Mouse (Mus musculus) spleen, adult 2 months (tissue): ENCODE data around the gene Ndufa12. TPM values are rescaled to one million over a fixed set of nuclear protein-coding genes. Genes with fewer than 3 reads are reported as not detected.

Experiments used
- DNase-seq, 2 experiments: peaks; one replicate each; pipeline versions ENCODE4 v3.0.0 to v3.0.0-alpha.2; 2012 to 2021; ENCODE audit warnings: low spot score in 2 of 2, low read depth in 1 of 2
- H3K27ac ChIP-seq: fragments of 200-500 bp; 2 replicates; pipeline ENCODE4 v1.5.1; 2012; ENCODE audit warnings: low read length, inconsistent platforms; ENCODE audit not compliant: insufficient read depth
- H3K27me3 ChIP-seq: fragments of 200-500 bp; 2 replicates; pipeline ENCODE4 v1.6.1; 2012; ENCODE audit warnings: mild to moderate bottlenecking, moderate library complexity, low read length, inconsistent platforms; ENCODE audit not compliant: control insufficient read depth, insufficient read depth
- H3K36me3 ChIP-seq: fragments of 200-500 bp; 2 replicates; pipeline ENCODE4 v1.6.1; 2012; ENCODE audit warnings: mild to moderate bottlenecking, low read length, inconsistent platforms; ENCODE audit not compliant: control insufficient read depth, insufficient read depth
- H3K4me1 ChIP-seq: fragments of 200-500 bp; 2 replicates; pipeline ENCODE4 v1.6.1; 2011; ENCODE audit warnings: inconsistent platforms; ENCODE audit not compliant: control insufficient read depth, insufficient read depth, insufficient read length
- H3K4me3 ChIP-seq: fragments of 200-500 bp; 2 replicates; pipeline ENCODE4 v1.5.1; 2011; ENCODE audit warnings: mild to moderate bottlenecking, inconsistent platforms; ENCODE audit not compliant: insufficient read depth, insufficient read length; ENCODE audit errors: extremely low read depth
- CTCF ChIP-seq: fragments of 200-500 bp; IDR thresholded peaks from 2 replicates; pipeline ENCODE4 v1.5.1; 2011; ENCODE audit warnings: mild to moderate bottlenecking, inconsistent platforms; ENCODE audit not compliant: insufficient read depth, insufficient read length, insufficient replicate concordance; ENCODE audit errors: extremely low read depth
- POLR2A ChIP-seq: fragments of 200-500 bp; IDR thresholded peaks from 2 replicates; pipeline ENCODE4 v1.6.1; 2011; ENCODE audit warnings: low read depth, low read length, inconsistent platforms
- WGBS: fragments of 180-500 bp; shearing (Covaris S2); methylation state at CpG from one replicate; pipeline ENCODE4 v1.1.7; 2018; 5-methylcytosine and 5-hydroxymethylcytosine counted together
- polyA plus RNA-seq: library from polyadenylated mRNA; depleted of rRNA; stranded (reverse); fragments of >200 nt; gene quantifications from 2 replicates; pipeline ENCODE4 v1.2.3, GENCODE M21; 2012

Ndufa12 gene
- polyA plus RNA-seq, 1 experiment = 17.3 TPM

DNA sequence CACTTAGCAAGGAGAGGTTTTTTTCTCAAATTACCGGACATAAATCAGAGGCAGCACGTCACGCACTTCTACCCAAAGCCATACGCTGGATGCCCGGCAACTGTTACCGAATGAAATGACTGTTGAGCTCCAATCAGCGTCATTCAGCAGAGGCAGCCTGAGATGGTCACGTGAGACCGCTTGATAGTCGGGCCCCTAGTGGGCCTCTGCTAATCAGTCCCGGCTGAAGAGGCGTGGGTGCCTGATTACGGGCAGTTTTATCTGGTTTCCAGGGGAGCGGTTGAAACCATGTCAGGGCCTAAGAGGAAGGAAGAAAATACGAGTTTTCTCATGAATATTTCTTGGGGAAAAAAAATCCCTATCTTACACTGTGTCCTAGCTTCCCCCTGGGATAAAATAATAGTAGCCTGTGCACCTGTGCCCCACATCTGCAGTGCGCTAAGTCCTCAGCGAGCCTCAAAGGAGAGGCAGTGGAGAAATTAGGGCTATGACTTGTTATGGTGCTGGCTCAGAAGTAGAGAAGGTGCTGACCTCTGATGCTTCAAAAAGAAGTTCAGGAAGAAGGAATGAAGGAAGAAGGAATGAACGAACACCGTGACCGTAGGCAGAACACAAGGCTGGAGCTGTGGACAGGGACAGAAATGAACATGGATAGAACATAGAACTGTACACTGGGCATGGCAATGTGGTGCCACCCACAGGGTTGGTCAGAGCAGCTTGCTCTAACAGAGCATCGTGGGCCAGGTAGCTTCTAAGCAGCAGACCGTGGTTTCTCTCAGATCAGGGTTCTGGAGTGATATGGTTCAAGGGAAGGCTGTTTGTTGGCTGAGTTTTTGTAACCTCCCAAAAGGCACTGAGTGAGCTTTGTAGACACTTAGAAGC, 51.3 kb downstream of the Ndufa12 start:
- Histone ChIP-seq H3K4me3 (no peak overlapping the region), H3K4me1 (no peaks in the 10 kb centered on the region), H3K27me3 (no peaks in the 10 kb centered on the region), H3K27ac (no peak overlapping the region), H3K36me3 (no peaks in the 10 kb centered on the region)
- TF ChIP-seq CTCF = no peak
- TF ChIP-seq POLR2A = no peak
- DNase-seq = no peak
- WGBS = 65% methylated on average over 22 of the region's 22 CpGs

DNA sequence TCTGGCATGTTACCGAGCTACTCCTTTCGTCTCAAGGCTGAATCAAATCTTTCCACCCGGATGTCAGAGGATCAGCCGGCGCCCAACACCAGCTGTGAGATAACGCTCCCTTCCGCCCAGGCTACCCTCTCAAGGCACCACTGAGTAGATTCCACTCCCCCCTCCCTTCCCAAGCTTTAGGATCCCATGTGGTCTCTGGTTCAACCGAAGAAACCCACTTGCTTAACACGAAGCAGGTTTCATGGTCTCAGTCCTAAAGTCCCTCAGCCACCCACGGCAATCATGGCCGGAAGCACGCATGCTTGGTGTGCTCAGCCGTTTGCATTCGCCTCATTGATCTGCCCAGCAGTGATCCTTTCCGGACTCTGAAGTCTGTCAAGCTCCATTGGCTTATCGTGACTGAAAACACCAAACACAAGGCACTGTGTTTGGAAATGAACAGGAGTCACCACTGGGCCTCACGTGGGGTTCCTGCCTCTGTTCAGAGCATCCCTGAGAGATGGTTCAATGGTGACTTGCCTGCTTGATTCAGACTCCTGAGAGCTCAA, 54.8 kb downstream of the Ndufa12 start:
- WGBS = 92% methylated on average over 17 of the region's 17 CpGs
- Histone ChIP-seq H3K27ac (no peak overlapping the region), H3K36me3 (no peaks in the 10 kb centered on the region), H3K4me1 (no peaks in the 10 kb centered on the region), H3K4me3 (no peak overlapping the region), H3K27me3 (no peaks in the 10 kb centered on the region)
- no peak for DNase-seq
- no peak for TF ChIP-seq POLR2A
- TF ChIP-seq CTCF = no peak

DNA sequence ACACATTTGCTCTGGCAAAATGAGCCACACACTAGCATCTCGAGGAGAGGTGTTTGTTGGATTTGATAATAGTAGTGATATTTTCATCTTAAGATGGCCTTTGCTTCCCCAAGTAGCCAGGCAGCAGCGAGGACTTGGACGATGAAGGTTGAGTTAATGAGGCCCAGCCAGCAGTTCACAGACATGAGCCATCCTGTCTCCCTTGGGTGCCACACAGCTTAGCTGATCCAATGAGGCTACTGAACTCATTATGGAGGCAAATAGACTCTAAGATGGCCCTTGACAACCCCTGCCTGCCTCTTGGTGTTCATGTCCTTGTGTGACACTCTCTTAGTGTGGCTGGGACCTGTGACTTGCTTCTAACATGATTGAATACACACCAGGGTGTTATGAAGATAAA, 56.2 kb downstream of the Ndufa12 start:
- Histone ChIP-seq H3K27me3 (no peaks in the 10 kb centered on the region), H3K27ac (no peak overlapping the region), H3K36me3 (no peaks in the 10 kb centered on the region), H3K4me3 (no peak overlapping the region), H3K4me1 (no peaks in the 10 kb centered on the region)
- DNase-seq = no peak
- TF ChIP-seq POLR2A = no peak
- TF ChIP-seq CTCF = no peak
- WGBS = 92% methylated on average over 3 of the region's 3 CpGs

DNA sequence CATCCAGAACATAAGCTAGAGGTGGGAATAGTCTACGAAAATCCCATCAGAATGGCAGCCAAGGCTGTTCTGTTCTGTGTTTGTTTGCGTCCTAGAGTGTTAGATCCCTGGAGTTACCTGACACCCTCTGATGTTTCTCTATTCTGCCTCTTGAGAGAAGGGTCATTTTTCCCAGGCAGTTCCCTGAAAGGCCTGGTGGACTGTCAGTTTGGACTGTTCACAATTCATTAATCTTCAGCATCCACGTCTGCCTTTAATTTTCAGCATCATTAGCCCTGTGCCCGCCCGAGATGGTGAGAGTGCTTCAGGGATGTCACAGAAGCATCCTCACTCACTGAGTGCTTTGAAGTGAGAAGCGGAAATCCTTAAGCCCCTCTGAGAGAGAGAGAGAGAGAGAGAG, 57.2 kb downstream of the Ndufa12 start:
- no peak for DNase-seq
- H3K27ac ChIP-seq = no peak overlapping the region
- TF ChIP-seq POLR2A = no peak
- no peak for TF ChIP-seq CTCF
- no peaks in the 10 kb centered on the region for H3K27me3 ChIP-seq
- 85% methylated on average over 6 of the region's 6 CpGs for WGBS
- no peaks in the 10 kb centered on the region for H3K36me3 ChIP-seq
- no peak overlapping the region for H3K4me3 ChIP-seq
- no peaks in the 10 kb centered on the region for H3K4me1 ChIP-seq

DNA sequence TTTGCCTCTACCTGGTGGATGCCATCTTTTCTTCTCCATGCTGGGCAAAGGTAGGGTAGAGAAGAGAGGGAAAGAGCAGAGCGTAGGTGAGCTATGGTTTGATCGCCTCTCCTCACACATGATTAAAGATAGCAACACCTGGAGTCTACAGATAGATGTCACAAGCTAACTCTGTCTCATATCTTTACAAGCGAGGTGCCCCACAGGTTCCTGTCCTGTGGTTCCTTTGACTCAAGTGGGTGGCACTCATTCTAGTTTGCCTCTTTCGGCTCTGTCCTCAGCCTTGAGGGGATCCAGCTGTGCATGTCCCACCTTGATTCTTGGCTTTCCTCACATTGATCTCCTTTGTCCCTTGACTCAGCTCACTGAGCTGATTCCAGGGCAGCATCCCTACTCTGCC, 58.0 kb downstream of the Ndufa12 start:
- TF ChIP-seq CTCF = no peak
- TF ChIP-seq POLR2A = no peak
- Histone ChIP-seq H3K4me1 (no peaks in the 10 kb centered on the region), H3K27me3 (no peaks in the 10 kb centered on the region), H3K27ac (no peak overlapping the region), H3K36me3 (no peaks in the 10 kb centered on the region), H3K4me3 (no peak overlapping the region)
- WGBS = 62% methylated on average over 4 of the region's 4 CpGs
- no peak for DNase-seq

DNA sequence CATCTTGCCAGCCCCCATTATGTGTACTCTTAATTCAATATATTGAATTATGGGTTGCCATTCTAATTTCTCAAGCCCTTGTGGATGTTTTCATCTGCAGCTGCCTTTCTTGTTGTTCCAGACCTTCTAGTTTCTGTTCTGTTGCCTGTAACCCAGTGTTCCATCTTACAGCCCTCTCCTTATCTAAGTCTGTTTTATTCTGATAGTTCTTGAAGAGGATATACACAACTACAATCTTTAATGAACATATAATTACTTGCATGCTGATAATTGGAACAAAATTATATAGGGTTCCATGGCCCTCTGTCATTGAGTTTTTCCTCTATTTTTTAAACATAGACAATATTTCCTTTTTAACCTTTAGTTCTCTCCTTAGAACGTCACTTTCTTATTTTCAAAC, 62.0 kb downstream of the Ndufa12 start:
- no peak overlapping the region for H3K27ac ChIP-seq
- H3K27me3 ChIP-seq = no peaks in the 10 kb centered on the region
- 85% methylated on average over 1 of the region's 1 CpGs for WGBS
- no peaks in the 10 kb centered on the region for H3K4me1 ChIP-seq
- DNase-seq = no peak
- H3K36me3 ChIP-seq = no peaks in the 10 kb centered on the region
- TF ChIP-seq CTCF = no peak
- no peak for TF ChIP-seq POLR2A
- no peak overlapping the region for H3K4me3 ChIP-seq

DNA sequence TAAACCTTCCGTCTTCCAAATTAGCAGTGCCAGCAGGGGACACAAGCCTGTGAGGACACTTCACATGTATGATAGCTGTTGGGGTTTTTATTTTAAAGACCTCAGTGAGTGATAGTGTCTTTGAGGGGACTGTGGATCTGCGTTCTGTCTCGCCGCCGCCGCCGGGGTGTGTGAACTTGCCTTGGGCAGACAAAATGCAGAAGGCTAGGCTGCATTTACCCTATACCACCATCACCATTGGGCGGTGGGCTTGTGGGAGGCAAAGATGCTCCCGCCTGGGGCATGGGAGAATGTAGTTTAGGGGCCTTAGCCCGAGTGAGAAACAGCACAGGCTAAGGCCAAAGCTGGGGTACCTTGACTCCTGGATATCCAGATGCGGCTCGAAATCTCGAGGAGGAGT, 64.1 kb downstream of the Ndufa12 start:
- Histone ChIP-seq H3K4me3 (no peak overlapping the region), H3K27ac (no peak overlapping the region), H3K36me3 (no peaks in the 10 kb centered on the region), H3K4me1 (no peaks in the 10 kb centered on the region), H3K27me3 (no peaks in the 10 kb centered on the region)
- WGBS = 90% methylated on average over 13 of the region's 13 CpGs
- DNase-seq = no peak
- TF ChIP-seq CTCF (no peak), POLR2A (no peak)
